Mouse (Mus musculus): ENCODE measurements around the gene Slc41a3. TPM values are rescaled to one million over a fixed set of nuclear protein-coding genes. Genes with fewer than 3 reads are reported as not detected.

Slc41a3 gene
- polyA plus RNA-seq, 1 experiment from 2014 or later: 7.3 TPM

GRCm38 (mm10) chr6:90683831-90684532, 79.5 kb downstream of the Slc41a3 start:
- Histone ChIP-seq H3K27ac (ENCODE audit: low read length) (no peak overlapping the region), H3K27me3 (ENCODE audit: control insufficient read depth, insufficient read depth, low read length) (no peaks in the 10 kb centered on the region), H3K4me2 (replicated peaks; ENCODE audit: low read depth, low read length) (no peak overlapping the region), H3K4me3 (ENCODE audit: low read depth, low read length) (no peak overlapping the region), H3K9me3 (ENCODE audit: control insufficient read depth, low read depth, low read length) (no peaks in the 10 kb centered on the region), H3K4me1 (ENCODE audit: control insufficient read depth, insufficient read depth, low read length) (no peaks in the 10 kb centered on the region), H3K9ac (replicated peaks; ENCODE audit: low read depth, low read length) (no peak overlapping the region), H3K36me3 (ENCODE audit: control insufficient read depth, insufficient read depth, low read length) (peaks cover 21% of the 10 kb centered on the region; the same call in 1 of the 2 replicates)
- 91% methylated on average over 3 of the region's 3 CpGs for WGBS
- ATAC-seq (ENCODE audit: insufficient number of reproducible peaks, insufficient read depth, low FRiP score, low read depth): no peak

DNA sequence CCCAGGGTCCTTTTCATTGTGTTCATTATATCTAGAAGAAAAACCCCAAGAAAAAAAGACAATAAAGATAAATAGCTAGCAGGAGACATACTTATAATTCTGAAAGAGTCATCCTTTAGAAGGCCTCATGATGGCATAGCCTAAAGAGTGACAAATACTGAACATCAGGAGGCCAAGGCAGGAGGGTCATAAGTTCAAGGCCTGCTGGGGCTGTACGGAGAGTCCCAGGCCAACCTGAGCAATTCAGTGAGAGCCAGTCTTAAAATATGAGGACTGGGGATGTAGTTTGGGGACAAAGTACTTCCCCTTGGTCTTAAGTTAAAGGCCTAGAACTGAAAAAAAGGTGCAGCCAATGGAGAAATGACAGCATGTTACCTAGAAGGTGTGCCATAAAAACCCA, 82.3 kb downstream of the Slc41a3 start:
- Histone ChIP-seq H3K4me3 (ENCODE audit: low read depth, low read length) (no peak overlapping the region), H3K9me3 (ENCODE audit: control insufficient read depth, low read depth, low read length) (no peaks in the 10 kb centered on the region), H3K9ac (replicated peaks; ENCODE audit: low read depth, low read length) (no peak overlapping the region), H3K36me3 (ENCODE audit: control insufficient read depth, insufficient read depth, low read length) (peaks cover 23% of the 10 kb centered on the region), H3K4me2 (replicated peaks; ENCODE audit: low read depth, low read length) (no peak overlapping the region), H3K27me3 (ENCODE audit: control insufficient read depth, insufficient read depth, low read length) (no peaks in the 10 kb centered on the region), H3K4me1 (ENCODE audit: control insufficient read depth, insufficient read depth, low read length) (no peaks in the 10 kb centered on the region), H3K27ac (ENCODE audit: low read length) (no peak overlapping the region)
- 71% methylated on average over 1 of the region's 1 CpGs for WGBS
- ATAC-seq (ENCODE audit: insufficient number of reproducible peaks, insufficient read depth, low FRiP score, low read depth): no peak

DNA sequence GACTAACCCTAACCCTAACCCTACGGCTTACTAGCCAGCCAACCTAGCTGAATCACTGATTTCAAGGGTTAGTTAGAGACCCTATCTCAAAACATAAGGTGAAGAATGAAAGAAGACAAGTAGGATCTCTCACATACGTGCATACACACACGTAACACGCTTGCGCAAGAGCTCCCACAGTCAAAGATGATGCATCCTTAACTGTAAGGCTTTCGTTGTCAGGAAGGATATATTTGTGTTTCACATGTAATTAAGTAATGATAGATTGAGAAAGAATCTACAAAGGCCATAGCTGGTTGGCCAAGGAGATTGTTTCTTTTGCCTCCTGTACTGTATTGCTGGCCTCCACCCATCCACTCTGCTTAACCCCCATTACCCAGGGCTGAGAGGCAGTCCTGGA, 83.5 kb downstream of the Slc41a3 start:
- H3K9me3 ChIP-seq (ENCODE audit: control insufficient read depth, low read depth, low read length): no peaks in the 10 kb centered on the region
- H3K9ac ChIP-seq (replicated peaks; ENCODE audit: low read depth, low read length): no peak overlapping the region
- no peak for ATAC-seq (ENCODE audit: insufficient number of reproducible peaks, insufficient read depth, low FRiP score, low read depth)
- H3K4me2 ChIP-seq (replicated peaks; ENCODE audit: low read depth, low read length): no peak overlapping the region
- no peak overlapping the region for H3K4me3 ChIP-seq (ENCODE audit: low read depth, low read length)
- no peak overlapping the region for H3K27ac ChIP-seq (ENCODE audit: low read length)
- 95% methylated on average over 6 of the region's 6 CpGs for whole genome bisulfite sequencing
- H3K36me3 ChIP-seq (ENCODE audit: control insufficient read depth, insufficient read depth, low read length): peaks cover 30% of the 10 kb centered on the region
- H3K4me1 ChIP-seq (ENCODE audit: control insufficient read depth, insufficient read depth, low read length): no peaks in the 10 kb centered on the region
- no peaks in the 10 kb centered on the region for H3K27me3 ChIP-seq (ENCODE audit: control insufficient read depth, insufficient read depth, low read length)

- Histone ChIP-seq H3K4me1 (ENCODE audit: control insufficient read depth, insufficient read depth, low read length) (no peaks in the 10 kb centered on the region), H3K27me3 (ENCODE audit: control insufficient read depth, insufficient read depth, low read length) (no peaks in the 10 kb centered on the region), H3K9ac (replicated peaks; ENCODE audit: low read depth, low read length) (no peak overlapping the region), H3K4me3 (ENCODE audit: low read depth, low read length) (no peak overlapping the region), H3K4me2 (replicated peaks; ENCODE audit: low read depth, low read length) (no peak overlapping the region), H3K27ac (ENCODE audit: low read length) (no peak overlapping the region), H3K36me3 (ENCODE audit: control insufficient read depth, insufficient read depth, low read length) (peaks cover 33% of the 10 kb centered on the region), H3K9me3 (ENCODE audit: control insufficient read depth, low read depth, low read length) (no peaks in the 10 kb centered on the region)
- WGBS: 63% methylated on average over 3 of the region's 3 CpGs
- no peak for ATAC-seq (ENCODE audit: insufficient number of reproducible peaks, insufficient read depth, low FRiP score, low read depth)
Measured at GRCm38 (mm10) chr6:90688742-90689141, 84.2 kb downstream of the Slc41a3 start.

GRCm38 (mm10) chr6:90689500-90689899, 85.0 kb downstream of the Slc41a3 start:
- ATAC-seq (ENCODE audit: insufficient number of reproducible peaks, insufficient read depth, low FRiP score, low read depth): no peak
- no peak overlapping the region for H3K4me3 ChIP-seq (ENCODE audit: low read depth, low read length)
- H3K9ac ChIP-seq (replicated peaks; ENCODE audit: low read depth, low read length): no peak overlapping the region
- no peaks in the 10 kb centered on the region for H3K9me3 ChIP-seq (ENCODE audit: control insufficient read depth, low read depth, low read length)
- no peak overlapping the region for H3K4me2 ChIP-seq (replicated peaks; ENCODE audit: low read depth, low read length)
- H3K27ac ChIP-seq (ENCODE audit: low read length): no peak overlapping the region
- H3K27me3 ChIP-seq (ENCODE audit: control insufficient read depth, insufficient read depth, low read length): no peaks in the 10 kb centered on the region
- WGBS: 85% methylated on average over 10 of the region's 10 CpGs
- H3K4me1 ChIP-seq (ENCODE audit: control insufficient read depth, insufficient read depth, low read length): no peaks in the 10 kb centered on the region
- H3K36me3 ChIP-seq (ENCODE audit: control insufficient read depth, insufficient read depth, low read length): peaks cover 39% of the 10 kb centered on the region

- H3K4me3 ChIP-seq (ENCODE audit: low read depth, low read length): no peak overlapping the region
- no peaks in the 10 kb centered on the region for H3K9me3 ChIP-seq (ENCODE audit: control insufficient read depth, low read depth, low read length)
- H3K4me2 ChIP-seq (replicated peaks; ENCODE audit: low read depth, low read length): no peak overlapping the region
- no peak overlapping the region for H3K9ac ChIP-seq (replicated peaks; ENCODE audit: low read depth, low read length)
- WGBS: 73% methylated on average over 2 of the region's 2 CpGs
- no peaks in the 10 kb centered on the region for H3K27me3 ChIP-seq (ENCODE audit: control insufficient read depth, insufficient read depth, low read length)
- H3K27ac ChIP-seq (ENCODE audit: low read length): no peak overlapping the region
- peaks cover 42% of the 10 kb centered on the region for H3K36me3 ChIP-seq (ENCODE audit: control insufficient read depth, insufficient read depth, low read length)
- ATAC-seq (ENCODE audit: insufficient number of reproducible peaks, insufficient read depth, low FRiP score, low read depth): no peak
- H3K4me1 ChIP-seq (ENCODE audit: control insufficient read depth, insufficient read depth, low read length): no peaks in the 10 kb centered on the region
Measured at GRCm38 (mm10) chr6:90691935-90692334, 87.4 kb downstream of the Slc41a3 start.

DNA sequence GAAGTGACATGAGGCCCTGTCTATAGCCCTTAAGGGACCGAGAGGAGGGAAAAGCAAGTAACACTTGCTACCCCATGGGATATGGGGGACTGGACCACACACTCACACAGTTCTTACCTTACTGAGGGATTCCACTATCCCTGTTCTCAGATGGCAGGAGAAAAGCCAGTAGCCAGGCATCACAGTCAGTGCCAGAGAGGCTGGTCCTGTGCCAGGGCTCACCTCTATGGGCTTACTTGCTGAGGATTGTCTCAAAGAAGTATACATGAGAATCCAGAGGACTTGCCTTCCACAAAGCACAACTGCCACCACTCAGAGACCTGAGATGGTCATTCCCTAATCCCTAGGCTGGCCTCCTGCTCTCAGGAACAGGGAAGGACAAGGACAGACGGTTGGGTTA, 87.9 kb downstream of the Slc41a3 start:
- no peaks in the 10 kb centered on the region for H3K27me3 ChIP-seq (ENCODE audit: control insufficient read depth, insufficient read depth, low read length)
- no peak overlapping the region for H3K9ac ChIP-seq (replicated peaks; ENCODE audit: low read depth, low read length)
- no peak for ATAC-seq (ENCODE audit: insufficient number of reproducible peaks, insufficient read depth, low FRiP score, low read depth)
- H3K27ac ChIP-seq (ENCODE audit: low read length): no peak overlapping the region
- no peaks in the 10 kb centered on the region for H3K4me1 ChIP-seq (ENCODE audit: control insufficient read depth, insufficient read depth, low read length)
- no peaks in the 10 kb centered on the region for H3K9me3 ChIP-seq (ENCODE audit: control insufficient read depth, low read depth, low read length)
- no peak overlapping the region for H3K4me3 ChIP-seq (ENCODE audit: low read depth, low read length)
- peaks cover 42% of the 10 kb centered on the region for H3K36me3 ChIP-seq (ENCODE audit: control insufficient read depth, insufficient read depth, low read length)
- no peak overlapping the region for H3K4me2 ChIP-seq (replicated peaks; ENCODE audit: low read depth, low read length)
- WGBS: 87% methylated on average over 2 of the region's 2 CpGs

- no peak overlapping the region for H3K9ac ChIP-seq (replicated peaks; ENCODE audit: low read depth, low read length)
- no peak overlapping the region for H3K27ac ChIP-seq (ENCODE audit: low read length)
- peaks cover 18% of the 10 kb centered on the region for H3K36me3 ChIP-seq (ENCODE audit: control insufficient read depth, insufficient read depth, low read length)
- no peak overlapping the region for H3K4me3 ChIP-seq (ENCODE audit: low read depth, low read length)
- H3K27me3 ChIP-seq (ENCODE audit: control insufficient read depth, insufficient read depth, low read length): no peaks in the 10 kb centered on the region
- H3K4me1 ChIP-seq (ENCODE audit: control insufficient read depth, insufficient read depth, low read length): peaks cover 2% of the 10 kb centered on the region; the same call in 1 of the 2 replicates
- 63% methylated on average over 1 of the region's 1 CpGs for WGBS
- no peaks in the 10 kb centered on the region for H3K9me3 ChIP-seq (ENCODE audit: control insufficient read depth, low read depth, low read length)
- H3K4me2 ChIP-seq (replicated peaks; ENCODE audit: low read depth, low read length): no peak overlapping the region
- ATAC-seq (ENCODE audit: insufficient number of reproducible peaks, insufficient read depth, low FRiP score, low read depth): no peak
Measured at GRCm38 (mm10) chr6:90695754-90696153, 91.2 kb downstream of the Slc41a3 start.
